Mouse (Mus musculus): ENCODE results near the gene Cpxcr1.

The Cpxcr1 gene

GRCm38 (mm10) chrX:116448644-116449043 lies at the start of gene Cpxcr1:
Gene Cpxcr1 (plus strand): TSS chrX:116448944.
- DNase-seq (ENCODE audit: low spot score in 2 of 2) = no peak
